Mouse (Mus musculus) C2C12 (cell line): ENCODE results near the gene Dnajb13. TPM values are rescaled to one million over a fixed set of nuclear protein-coding genes. Genes with fewer than 3 reads are reported as not detected.

ENCODE experiments used
- H3K27me3 ChIP-seq: one replicate; pipeline ENCODE4 v1.6.1; 2011; ENCODE audit not compliant: control insufficient read depth, insufficient read depth, insufficient read length
- H3K36me3 ChIP-seq: one replicate; pipeline ENCODE4 v1.6.1; 2011; ENCODE audit not compliant: control insufficient read depth, insufficient read depth
- H3K4me3 ChIP-seq: one replicate; pipeline ENCODE4 v1.5.1; 2011; ENCODE audit warnings: mild to moderate bottlenecking, control low read depth; ENCODE audit not compliant: poor library complexity, insufficient read depth, severe bottlenecking
- H3K79me2 ChIP-seq: one replicate; pipeline ENCODE4 v1.6.1; 2011; ENCODE audit not compliant: control insufficient read depth, insufficient read depth
- H3K79me3 ChIP-seq: one replicate; pipeline ENCODE4 v1.6.1; 2011; ENCODE audit warnings: low read depth, control low read depth
- H3ac ChIP-seq: one replicate; pipeline ENCODE3; 2011; ENCODE audit warnings: low read depth; ENCODE audit not compliant: control insufficient read depth, insufficient read length
- CEBPB ChIP-seq: IDR thresholded peaks from one replicate; pipeline ENCODE4 v1.6.1; 2011; ENCODE audit warnings: low read depth, mild to moderate bottlenecking, control low read depth, moderate library complexity
- CTCF ChIP-seq: IDR thresholded peaks from one replicate; pipeline ENCODE4 v1.5.1; 2011; ENCODE audit not compliant: control insufficient read depth, insufficient read depth, insufficient read length
- FOSL1 ChIP-seq: IDR thresholded peaks from one replicate; pipeline ENCODE4 v1.8.0; 2011; ENCODE audit warnings: mild to moderate bottlenecking, low read length; ENCODE audit not compliant: poor library complexity, insufficient read depth, severe bottlenecking
- MAX ChIP-seq: IDR thresholded peaks from one replicate; pipeline ENCODE4 v1.6.1; 2011; ENCODE audit warnings: mild to moderate bottlenecking, control low read depth
- MYOD1 ChIP-seq: IDR thresholded peaks from one replicate; pipeline ENCODE4 v1.6.1; 2011; ENCODE audit warnings: low read depth; ENCODE audit not compliant: control insufficient read depth, insufficient read length
- MYOG ChIP-seq: IDR thresholded peaks from one replicate; pipeline ENCODE4 v1.6.1; 2011; ENCODE audit not compliant: control insufficient read depth, insufficient read length; ENCODE audit errors: extremely low read depth
- USF1 ChIP-seq: IDR thresholded peaks from one replicate; pipeline ENCODE4 v1.6.1; 2011; ENCODE audit warnings: low read depth, mild to moderate bottlenecking, control low read depth, moderate library complexity
- polyA plus RNA-seq: library from polyadenylated mRNA; unstranded; fragments of >200 nt; fragmentation: generic; extraction: Trizol; gene quantifications from one replicate; pipeline ENCODE4 v1.2.1, GENCODE M21; 2012; ENCODE audit warnings: missing spikeins

Dnajb13 gene
- polyA plus RNA-seq, 1 experiment = 0.07 TPM

DNA sequence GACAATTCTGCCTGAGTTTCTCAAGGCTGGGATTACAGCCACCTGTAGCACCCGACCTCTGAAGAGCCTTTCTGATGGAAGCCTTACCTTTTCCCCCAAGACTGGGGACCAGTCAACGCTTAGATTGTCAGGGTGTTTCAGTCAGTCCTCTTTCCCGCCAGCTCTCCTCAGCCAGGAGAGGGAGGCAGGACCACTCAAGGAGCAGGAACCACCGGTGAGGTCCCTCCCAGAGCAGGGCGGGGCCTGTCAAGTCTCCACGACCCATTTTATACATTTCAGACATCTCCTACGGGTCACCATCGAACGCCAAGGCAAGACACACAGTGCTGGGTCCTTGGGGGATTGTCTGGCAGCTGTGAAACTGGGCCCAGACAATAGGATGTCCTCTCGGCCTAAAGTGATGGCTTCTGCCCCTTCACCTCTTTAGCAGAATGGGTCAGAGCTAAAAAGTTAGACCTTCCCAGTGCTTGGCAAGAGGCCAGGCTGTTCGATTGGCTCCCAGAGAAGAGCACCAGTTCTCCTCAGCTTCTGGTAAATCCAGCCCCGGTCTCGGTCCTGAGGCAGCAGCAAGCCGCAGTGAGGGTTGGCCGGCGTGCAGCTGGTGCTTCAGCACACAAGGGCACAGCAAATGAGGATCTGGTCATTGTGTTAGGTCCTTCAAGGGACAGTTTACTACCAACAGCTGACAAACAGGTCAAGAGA lies 14.3 kb downstream of the Dnajb13 start:
- Histone ChIP-seq H3K4me3 (no peak overlapping the region), H3ac (no peak overlapping the region), H3K27me3 (peaks cover 6% of the 10 kb centered on the region), H3K79me2 (no peaks in the 10 kb centered on the region), H3K79me3 (no peaks in the 10 kb centered on the region), H3K36me3 (no peaks in the 10 kb centered on the region)
- TF ChIP-seq MYOD1 (no peak), MAX (no peak), MYOG (no peak), CEBPB (no peak), CTCF (no peak), FOSL1 (no peak), USF1 (no peak)

DNA sequence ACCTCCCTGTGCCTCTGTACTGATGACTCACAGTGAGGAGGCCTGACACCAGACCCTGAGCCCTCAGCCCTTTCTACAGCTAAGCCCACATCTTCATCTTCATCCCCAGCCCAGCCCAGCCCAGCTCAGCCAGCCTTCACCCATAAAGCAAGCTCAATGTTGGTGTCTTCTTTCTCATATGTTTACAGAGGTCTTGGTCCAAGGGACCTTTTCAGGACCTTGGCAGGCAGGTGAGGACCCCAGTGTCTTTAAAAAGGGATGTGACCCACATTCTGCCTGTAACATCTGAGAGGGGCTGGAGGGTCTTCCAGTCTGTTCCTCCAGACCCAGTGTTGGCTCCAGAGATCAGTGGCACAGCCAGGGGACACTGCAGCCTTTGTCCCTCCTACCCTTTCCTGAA lies 15.3 kb downstream of the Dnajb13 start:
- Histone ChIP-seq H3K4me3 (no peak overlapping the region), H3K27me3 (peaks cover 6% of the 10 kb centered on the region), H3K79me2 (no peaks in the 10 kb centered on the region), H3K79me3 (no peaks in the 10 kb centered on the region), H3ac (no peak overlapping the region), H3K36me3 (no peaks in the 10 kb centered on the region)
- TF ChIP-seq MYOD1 (no peak), CEBPB (no peak), MAX (no peak), CTCF (no peak), MYOG (no peak), USF1 (no peak), FOSL1 (no peak)

DNA sequence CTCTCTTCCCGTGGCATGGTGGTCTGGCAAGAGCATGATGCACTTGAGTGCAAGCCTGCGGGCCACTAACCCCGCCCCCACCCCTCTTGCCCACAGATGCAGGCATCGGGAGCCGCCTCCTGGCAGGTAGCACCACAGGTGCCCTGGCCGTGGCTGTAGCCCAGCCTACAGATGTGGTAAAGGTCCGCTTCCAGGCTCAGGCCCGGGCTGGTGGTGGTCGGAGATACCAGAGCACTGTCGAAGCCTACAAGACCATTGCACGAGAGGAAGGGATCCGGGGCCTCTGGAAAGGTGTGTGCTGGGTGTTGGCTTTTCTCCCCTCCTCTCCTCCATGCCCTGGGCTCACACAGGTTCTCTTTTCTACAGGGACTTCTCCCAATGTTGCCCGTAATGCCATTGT lies 16.8 kb downstream of the Dnajb13 start:
- H3K36me3 ChIP-seq = no peaks in the 10 kb centered on the region

DNA sequence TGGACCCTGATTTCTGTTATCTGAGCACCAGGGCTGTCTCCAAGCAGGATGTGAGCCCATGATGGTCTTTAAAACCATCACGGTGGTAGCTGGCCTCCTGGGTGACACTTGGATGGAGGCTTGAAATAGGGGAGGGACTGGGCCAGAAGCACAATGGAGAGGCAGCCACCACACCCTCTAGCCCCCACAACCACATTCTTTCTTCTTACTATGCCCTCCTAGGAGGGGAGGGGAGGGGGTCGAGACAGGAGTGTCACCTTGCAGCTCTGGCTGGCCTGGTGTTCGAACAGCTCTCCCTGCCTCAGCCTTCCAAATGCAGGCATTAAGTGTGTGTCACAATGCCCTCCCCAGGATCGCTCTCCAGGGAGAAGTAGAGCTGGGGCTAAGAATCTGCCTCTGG lies 17.4 kb downstream of the Dnajb13 start:
- no peaks in the 10 kb centered on the region for H3K79me3 ChIP-seq
- TF ChIP-seq USF1 = no peak
- no peak for TF ChIP-seq MYOG
- no peak for TF ChIP-seq MAX
- no peak for TF ChIP-seq CEBPB
- no peak for TF ChIP-seq MYOD1
- TF ChIP-seq CTCF = no peak
- no peak for TF ChIP-seq FOSL1
- no peaks in the 10 kb centered on the region for H3K27me3 ChIP-seq
- no peaks in the 10 kb centered on the region for H3K36me3 ChIP-seq
- H3ac ChIP-seq = no peak overlapping the region
- H3K79me2 ChIP-seq = no peaks in the 10 kb centered on the region
- no peak overlapping the region for H3K4me3 ChIP-seq

More for the DNA sequence above, 16.8 kb downstream of the Dnajb13 start:
- no peak overlapping the region for H3K4me3 ChIP-seq
- no peak overlapping the region for H3ac ChIP-seq
- no peaks in the 10 kb centered on the region for H3K79me3 ChIP-seq
- H3K27me3 ChIP-seq = no peaks in the 10 kb centered on the region
- TF ChIP-seq CEBPB = no peak
- no peak for TF ChIP-seq CTCF
- no peak for TF ChIP-seq MYOD1
- no peak for TF ChIP-seq MYOG
- TF ChIP-seq MAX = no peak
- no peaks in the 10 kb centered on the region for H3K79me2 ChIP-seq

DNA sequence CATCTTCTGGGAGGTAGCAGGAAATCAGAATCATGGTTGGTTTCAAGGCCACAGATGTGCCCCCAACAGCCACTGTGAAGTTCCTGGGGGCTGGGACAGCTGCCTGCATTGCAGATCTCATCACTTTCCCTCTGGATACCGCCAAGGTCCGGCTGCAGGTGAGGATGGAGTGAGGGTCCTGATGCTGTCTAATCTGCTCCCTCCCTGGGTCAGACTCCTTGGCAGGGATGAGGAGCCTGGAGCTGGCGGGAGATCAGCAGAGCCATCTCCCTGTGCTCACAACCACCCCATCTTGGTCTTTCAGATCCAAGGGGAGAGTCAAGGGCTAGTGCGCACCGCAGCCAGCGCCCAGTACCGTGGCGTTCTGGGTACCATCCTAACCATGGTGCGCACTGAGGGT lies 18.0 kb downstream of the Dnajb13 start:
- TF ChIP-seq CEBPB (no peak), USF1 (no peak), CTCF (no peak), MAX (no peak), FOSL1 (no peak), MYOD1 (no peak), MYOG (no peak)
- Histone ChIP-seq H3ac (no peak overlapping the region), H3K4me3 (no peak overlapping the region), H3K79me2 (no peaks in the 10 kb centered on the region), H3K79me3 (no peaks in the 10 kb centered on the region), H3K27me3 (no peaks in the 10 kb centered on the region), H3K36me3 (no peaks in the 10 kb centered on the region)

GRCm38 (mm10) chr7:100496371-100496770 lies 18.4 kb downstream of the Dnajb13 start:
- Histone ChIP-seq H3K27me3 (no peaks in the 10 kb centered on the region), H3K36me3 (no peaks in the 10 kb centered on the region), H3K79me2 (no peaks in the 10 kb centered on the region), H3K4me3 (no peak overlapping the region), H3ac (no peak overlapping the region), H3K79me3 (no peaks in the 10 kb centered on the region)
- TF ChIP-seq MYOG = no peak
- TF ChIP-seq FOSL1 = no peak
- TF ChIP-seq CEBPB = no peak
- no peak for TF ChIP-seq CTCF
- TF ChIP-seq MYOD1 = no peak
- no peak for TF ChIP-seq MAX
- no peak for TF ChIP-seq USF1
